Mouse (Mus musculus) 3134 (cell line): ENCODE measurements around the gene Snrnp25.

Experiments
- DNase-seq: peaks from one replicate; pipeline ENCODE4 v3.0.0-alpha.2; 2011; ENCODE audit warnings: low spot score; ENCODE audit not compliant: insufficient read length; ENCODE audit errors: extremely low read depth

Gene Snrnp25

DNA sequence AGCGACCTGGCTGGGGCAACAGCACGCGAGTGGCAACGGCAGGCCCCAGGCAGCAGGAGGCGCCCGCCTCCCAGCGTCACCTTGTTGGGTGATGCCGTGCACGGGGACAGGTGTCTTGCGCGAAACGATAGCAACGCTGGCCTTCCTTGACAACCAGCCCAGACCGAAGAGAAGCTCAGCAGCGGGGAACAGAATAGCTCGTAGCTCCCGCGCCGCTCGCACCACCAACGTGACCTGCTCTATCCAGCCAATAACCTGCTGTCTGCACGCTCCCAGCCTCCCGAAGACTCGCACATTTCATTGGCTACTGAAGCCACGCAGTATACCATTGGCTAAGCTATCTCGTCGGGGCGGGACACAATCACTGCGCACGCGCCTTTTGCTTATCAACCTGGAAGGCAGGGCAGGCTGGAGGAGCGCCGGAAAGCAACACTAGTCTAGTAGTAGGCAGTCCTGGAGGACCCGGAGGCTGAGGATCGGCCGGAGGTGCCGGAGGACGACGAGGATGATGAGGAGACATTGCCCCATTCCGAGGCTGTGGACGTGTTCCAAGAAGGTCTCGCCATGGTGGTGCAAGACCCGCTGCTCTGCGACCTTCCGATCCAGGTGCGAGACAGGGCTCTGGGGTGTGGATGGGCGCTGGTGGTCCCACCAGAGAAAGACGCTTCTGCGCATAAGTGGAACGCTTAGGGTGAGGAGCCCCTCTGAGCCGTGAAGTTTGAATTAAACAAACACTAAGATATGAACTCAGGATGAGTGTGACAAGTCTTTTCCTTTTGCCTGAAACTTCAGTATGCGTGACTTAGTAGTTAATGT is at the start of gene Snrnp25:
Snrnp25 (plus strand) TSS at position 358 of the 816 bp plus-strand sequence.
- DNase-seq: peak; percentile 91

DNA sequence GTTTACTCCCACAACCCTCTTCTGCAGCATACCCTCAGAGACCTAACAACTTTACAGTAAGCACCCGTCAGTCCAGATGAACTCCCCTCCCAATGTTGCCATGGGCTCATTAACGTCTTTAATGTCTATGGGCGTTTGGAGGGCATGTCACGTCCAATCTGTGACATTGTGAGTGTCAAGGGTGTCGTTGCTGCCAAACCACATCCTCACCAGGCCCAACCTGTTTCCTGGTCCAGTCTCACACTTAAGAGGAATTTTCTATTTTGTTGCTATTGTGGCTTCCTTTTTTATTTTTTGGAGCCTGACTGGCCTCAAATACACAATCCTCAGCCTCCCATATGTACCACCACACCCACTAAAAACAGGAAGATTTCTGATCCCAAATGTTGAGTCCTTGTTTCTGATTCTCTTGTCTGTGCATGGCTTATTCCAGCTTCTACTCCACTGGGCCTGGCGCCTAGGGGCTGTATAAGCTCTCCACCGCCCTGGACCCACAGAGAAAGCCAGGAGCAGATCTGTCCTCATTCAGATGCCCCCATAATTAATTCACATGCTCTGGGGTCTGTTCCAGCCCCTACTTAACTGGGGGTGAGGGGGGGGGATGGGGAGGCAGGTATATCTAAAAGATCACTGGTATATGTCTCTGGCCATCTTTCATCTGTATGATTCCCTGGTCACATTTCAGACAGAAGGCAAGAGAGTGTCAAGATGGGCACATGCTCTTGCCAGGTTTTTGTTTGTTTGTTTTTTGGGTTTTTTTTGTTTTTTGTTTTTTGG is 48.2 kb upstream of the Snrnp25 start:
- no peak for DNase-seq

DNA sequence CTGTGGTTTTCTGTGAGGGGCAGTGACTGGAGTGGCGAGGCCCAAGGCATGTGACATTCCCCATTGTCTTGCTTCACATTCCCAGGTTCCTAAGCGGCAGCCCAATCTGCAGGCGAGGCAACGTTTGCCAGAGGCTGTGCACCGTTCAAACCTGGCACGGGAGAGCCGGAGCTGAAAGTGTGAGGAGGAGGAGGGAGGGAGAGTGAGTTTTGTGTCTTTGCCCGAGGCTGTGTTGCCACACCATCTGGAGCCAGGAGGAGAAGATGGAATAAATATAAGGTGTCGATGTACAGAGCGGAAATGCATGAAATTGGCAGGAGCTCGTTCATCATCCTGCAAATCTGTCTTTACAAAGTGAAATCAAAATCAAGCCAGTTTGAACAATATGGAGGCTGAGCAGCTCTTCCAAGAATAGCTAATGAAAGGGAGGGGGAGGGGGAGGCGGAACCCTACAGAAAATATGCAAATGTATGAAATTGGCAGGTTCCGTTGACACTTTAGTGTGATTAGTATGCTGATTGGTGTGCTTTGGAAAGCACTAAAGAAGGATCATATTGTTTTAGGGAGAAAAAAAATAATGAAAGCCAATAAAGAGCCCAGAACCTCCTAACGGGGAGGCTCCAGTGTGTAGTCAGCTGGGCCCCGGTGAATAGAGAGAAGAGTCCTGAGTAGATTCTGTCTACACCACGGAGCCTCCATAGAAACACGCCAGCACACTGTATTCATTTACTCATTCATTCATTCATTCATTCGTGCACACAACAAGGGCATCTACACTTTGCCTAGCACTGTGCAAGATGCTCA is 47.2 kb upstream of the Snrnp25 start:
- no peak for DNase-seq

DNA sequence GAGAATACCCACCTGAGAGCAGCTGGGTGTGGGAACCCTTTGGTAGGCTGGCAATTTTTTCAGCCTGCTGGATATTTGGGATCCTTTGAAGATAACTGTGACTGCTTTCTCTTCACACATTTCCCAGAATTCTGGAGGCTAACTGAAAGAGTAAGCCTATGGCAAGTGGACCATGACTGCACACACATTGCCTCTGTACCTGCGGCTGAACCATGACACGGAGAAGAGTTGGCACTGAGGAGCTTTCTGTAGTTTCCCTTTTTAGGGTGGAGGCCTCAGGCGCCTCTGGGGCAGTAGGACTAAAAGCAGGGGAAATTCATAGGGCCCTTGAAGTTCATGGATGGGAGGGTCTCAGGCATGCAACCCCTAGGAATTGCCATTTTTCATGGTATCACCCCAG is 46.0 kb upstream of the Snrnp25 start:
- DNase-seq: no peak

DNA sequence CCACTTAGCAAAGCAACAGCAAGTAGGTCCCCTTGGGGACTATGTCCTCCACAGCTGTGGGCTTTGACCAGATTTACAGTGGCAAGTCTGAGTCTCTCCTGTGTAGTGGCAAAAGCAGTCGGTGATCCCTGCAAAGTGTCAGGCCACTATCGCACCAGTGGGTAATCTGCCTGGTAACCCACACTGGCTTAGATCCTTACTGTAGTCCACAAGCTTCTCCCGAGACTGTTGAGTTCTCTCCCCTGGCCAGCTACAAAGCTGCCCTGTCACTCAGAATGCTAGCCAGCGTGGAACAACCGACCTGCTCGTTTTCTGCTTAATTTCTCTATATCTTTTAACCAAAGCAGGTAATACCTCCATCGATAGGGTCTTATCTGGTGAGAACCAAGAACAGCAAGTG is 44.9 kb upstream of the Snrnp25 start:
- DNase-seq: no peak

DNA sequence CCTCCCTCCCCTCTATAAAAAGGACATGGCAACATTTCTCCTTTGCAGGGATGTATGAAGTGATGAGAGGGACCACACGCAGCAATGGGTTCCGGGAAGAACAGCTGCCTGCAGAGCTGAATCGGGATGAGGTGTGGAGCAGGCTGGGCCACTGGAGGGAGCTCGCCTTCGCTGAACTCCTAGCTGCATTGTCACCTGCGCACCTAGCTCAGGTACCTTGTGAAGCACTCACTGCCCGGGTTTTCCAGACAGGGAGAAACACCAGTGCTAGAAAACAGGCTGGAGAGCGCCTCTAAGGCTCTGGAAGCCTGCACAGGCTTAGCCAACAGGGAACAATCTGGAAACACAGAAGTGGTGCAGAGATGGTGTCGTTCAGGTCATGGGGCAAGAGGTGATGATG is 43.7 kb upstream of the Snrnp25 start:
- DNase-seq: no peak

DNA sequence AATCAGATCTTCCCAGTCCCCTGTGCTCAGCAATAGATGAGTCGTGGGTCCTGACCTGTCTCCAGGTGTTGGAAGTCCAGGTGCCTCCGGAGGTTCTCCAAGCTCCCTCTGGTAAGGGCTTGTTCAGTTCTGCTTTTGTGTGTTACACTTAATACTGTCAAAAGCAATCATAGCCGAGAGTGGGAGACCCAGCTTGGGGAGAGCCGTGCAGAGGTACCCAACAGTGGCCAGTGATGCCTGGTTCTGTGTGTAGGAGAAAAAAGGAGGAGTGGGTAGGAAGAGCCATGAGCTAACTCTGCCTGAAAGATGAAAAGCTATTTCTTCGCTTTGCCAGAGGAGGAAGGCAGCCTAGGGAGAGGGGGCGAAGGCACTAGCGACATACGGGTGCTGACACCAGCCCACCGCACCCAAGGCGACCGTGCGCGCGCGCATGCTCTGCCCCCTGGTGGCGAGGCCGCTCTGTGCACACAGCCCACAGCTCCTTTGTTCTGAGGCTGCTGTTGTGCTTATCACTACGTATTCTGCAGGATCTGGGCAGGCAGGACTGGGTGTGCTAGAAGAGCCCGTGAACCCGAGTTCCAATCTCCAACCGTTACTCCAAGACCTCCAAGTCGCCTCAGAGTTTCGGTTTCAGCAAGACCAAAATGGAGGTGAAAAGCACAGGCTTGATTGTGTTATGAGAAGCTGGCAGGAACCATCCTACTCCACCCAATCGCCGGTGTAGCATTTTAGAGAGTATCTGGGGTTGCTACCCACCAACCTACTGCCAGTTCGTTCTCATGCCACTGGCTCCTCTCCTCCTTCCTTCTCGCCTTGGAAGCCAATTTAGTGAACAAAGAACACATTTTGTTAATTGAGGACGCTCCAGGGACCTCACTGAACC is 43.1 kb upstream of the Snrnp25 start:
- peak; percentile 51 for DNase-seq

DNA sequence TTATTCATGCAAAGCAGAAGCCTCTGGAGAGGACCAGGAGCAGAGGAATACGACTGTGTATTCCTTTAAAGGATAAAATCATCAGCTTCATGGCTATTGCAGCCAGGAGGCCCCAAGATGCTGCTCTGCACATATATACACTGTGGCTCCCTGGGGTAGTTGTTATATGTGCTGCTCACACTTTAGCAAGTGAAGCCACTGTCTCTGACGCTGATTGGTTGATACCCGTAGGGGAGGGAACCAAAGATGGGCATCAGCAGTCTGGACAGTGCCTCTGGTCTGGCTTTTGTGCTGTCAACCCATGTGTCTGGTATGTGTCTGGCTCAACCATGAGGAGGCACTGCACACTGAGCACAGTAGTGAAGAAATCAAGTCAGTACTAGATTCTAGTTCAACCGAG is 38.5 kb upstream of the Snrnp25 start:
- DNase-seq: no peak

DNA sequence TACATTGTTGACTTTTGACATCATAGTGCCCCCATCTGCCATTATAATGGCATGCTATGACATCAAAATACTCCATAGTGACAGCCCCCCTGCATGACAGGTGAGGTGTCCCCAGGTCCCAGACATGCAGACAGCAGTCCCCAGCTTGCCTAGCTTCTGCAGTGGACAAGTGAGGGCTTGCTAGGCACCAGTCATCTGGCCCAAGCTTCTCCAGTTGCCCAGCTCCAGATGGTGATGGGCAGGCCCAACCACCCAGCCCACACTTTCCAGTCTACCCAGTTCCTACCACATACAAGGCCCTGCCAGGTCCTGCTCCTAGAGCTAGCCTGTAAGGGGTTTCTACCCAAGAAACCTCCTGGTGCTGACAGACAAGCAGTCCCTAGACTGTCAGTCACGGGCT is 26.7 kb upstream of the Snrnp25 start:
- no peak for DNase-seq

DNA sequence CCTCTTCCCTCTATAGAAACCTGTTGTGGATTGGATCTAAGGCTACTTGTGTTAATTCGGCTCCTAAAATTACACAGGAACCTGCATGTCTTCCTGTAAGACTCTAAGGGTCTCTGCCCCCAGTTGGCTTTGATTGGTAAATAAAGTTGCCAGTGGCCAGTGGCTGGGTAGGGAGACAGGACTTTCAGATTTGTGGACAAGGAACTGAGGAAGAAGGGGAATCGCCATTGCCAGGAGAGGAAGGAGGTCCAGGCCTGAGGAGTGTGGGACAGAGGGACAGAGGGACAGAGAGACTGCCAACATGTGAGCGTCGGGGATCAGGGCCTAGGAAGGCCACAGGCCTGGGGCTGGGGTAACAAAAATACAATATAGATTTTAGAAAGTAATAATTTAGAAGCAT is 24.0 kb upstream of the Snrnp25 start:
- DNase-seq: no peak

DNA sequence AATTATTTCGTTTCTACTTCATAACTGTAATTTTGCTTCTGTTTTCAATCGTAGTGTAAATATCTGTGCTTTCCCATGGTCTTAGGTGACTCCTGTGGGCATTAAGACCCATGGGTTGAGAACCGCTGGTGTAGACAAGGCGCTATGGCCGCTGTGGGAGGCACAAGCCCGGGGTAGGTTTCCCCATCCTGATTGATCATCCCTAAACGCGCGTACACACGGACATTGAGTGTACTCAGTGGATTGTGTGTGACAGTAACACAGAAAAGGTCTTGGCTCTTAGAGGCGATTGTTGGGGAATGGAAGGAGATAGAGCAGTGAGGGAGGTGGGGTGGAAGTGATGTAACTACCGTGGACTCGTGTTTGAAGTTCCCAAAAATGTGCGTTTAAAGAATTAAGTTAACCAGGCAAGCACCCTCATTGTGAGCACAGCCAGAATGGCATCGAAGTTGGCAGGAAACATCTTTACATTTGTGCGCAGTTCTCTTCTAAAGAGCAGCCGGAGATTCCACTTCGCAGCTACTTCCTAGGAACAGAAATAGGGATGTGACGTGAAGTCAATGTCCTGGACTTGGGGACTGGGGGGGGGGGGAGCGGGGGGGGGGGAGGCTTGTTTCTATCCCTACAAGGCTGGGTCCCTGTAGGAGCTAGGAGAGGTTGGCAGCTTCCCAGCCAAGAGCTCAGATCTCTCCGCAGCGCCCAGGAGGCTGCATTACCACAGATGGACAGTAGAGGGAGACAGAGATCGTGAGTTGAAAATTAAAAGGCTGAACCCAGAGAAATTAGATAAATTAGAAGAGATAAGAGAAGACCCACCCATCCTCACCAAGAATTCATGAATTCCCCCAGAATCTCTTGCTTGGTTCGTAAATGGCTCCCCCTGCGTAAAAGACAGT is 23.0 kb upstream of the Snrnp25 start:
- DNase-seq: no peak

DNA sequence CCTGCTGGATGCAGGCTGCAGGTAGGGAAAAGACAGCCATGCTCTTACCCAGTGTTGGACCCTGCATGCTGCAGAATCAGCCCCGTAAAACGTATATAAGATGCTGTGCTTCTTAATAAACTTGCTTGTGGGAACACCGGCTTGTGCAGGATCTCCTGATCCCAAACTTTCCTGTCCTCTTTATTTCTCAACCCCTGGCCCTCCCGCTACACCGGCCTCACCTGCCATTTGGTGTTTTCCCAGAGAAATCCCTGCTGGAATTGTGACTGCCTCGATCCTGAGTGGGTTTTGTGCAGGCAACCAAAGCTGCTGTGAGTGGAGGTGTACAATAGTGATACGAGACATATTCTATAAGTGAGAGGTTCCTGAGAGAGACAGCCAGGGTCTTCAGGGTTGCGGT is 20.7 kb upstream of the Snrnp25 start:
- no peak for DNase-seq

DNA sequence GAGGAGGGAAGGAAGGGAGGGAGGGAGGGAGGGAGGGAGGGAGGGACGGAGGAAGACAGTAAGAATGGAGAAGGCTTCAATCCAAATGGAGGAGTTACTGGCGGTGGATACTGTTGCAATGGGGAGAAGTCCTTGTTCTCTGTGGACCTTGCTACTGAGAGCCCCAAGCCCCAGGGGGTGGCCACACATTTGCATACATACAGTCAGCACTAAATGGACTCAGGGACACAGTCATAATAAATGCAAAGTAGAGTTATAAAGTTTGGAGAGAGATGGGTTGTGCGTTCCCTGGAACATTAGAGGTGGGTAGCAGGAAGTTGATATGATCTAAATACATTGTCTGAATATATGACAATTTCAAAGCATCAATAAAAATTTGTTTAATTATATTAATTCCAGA is 19.2 kb upstream of the Snrnp25 start:
- DNase-seq: no peak

DNA sequence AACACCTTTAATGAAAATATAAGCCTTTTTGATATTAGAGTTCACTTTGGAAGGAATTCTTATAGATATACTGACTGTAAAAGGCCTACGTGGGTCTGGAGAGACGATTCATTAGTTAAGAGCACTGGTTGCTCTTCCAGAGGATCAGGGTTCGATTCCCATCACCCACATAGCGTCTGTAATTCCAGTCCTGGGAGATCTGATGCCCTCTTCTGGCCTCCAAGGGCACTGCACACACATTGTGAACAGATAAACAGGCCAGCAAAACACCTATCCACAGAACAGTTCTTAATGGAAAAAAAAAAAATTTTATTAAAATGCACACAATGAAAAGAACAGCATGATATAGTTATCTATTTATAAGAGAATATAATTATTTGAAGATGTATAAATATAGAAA is 18.0 kb upstream of the Snrnp25 start:
- DNase-seq: no peak

DNA sequence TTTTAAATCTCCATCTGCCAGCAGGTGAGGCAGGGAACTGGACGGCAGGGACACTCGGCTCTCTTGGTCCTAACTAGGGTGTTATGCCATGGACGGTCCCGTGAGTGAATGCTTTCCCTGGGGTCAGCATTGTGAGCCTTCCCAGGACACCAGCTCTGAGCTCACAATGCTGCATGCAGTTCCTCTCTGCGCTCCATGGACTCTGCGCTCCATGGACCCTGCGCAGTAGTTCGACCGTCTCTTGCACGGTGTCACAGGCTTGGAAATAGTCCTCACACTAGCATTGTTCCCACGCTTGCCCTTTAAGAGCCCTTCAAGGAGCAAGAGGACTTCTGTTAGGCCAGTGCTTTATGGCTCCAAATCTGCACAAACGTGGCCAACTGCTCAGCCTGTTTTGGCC is 16.3 kb upstream of the Snrnp25 start:
- DNase-seq: no peak

DNA sequence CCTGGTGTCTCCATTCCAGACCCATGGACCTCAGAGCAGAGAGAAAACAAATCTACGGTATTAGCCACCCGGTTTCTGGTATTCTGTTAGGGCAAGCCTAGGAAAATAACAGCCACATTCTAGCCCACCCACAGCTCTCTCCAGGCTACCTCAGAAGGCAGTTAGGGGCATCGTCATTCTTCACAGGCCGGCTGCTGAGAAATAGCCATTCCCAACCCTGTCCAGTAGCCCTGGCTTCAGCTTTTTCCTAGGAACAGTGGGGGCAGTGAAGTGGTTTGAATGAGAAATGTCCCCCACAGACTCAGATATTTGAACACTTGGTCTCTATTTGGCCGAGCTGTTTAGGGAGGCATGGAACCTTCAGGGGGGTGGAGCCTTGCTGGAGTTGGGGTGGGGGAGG is 15.8 kb upstream of the Snrnp25 start:
- no peak for DNase-seq

DNA sequence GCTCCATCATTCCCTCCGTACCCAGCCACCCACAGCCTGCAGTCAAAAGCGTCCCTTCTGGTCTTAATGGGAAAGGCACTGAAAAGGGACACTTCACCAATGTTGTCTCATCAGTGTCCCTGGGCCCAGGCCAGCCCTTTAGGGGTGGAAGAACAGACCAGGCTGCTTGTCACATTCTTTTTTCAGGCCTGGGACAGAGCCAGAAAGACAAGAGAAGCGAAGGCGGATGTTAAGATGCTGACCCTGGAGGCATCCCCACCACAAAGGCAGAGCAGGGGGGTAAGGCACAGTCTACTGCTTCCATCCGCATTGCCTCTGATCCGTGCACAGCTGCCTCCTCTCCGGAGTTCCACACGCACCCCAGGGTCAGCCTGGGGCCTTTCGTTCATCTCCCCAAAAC is 15.1 kb upstream of the Snrnp25 start:
- DNase-seq: no peak

DNA sequence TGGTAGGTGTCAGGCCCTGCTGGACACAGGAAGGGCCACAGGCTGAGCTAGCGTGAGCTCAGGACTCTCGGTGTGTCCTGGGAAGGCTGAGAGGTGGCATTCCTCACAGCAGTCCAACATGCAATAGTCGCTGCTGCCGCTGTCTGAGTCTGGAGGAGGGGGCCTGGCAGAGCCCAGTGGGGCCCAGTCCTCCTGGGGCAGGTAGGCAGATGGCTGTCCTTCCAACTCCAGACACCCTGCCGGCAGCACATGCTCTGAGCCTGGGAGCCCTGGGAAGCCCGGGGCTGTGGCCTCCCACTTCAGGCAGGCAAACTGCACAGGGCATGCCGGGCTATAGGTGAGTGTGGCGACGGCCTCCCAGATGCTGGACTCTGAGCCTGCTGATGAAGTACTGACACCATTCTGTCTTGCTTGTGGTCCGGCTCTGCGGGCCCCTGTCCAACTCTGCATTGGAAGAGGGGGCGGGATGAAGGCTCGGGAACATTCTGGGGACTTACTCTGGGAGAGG is 14.6 kb upstream of the Snrnp25 start:
- no peak for DNase-seq

DNA sequence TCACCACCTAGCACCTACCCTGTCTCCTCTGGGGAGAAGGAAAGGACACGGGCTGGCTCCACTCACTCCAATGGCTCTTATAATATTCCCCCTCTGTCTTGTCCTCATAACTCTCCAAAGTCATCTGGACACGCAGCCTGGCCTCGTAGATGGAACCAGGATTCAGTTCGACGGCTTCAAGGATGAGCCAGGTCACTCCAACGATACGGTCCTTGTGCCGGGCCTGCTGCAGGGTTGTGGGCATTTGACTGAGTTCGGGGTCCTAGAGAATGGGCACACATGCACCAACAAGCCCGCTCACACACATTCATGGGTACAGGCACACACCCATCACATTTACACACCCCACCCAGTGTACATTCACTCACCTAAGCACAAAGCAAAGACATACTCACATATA is 12.1 kb upstream of the Snrnp25 start:
- no peak for DNase-seq
